Mouse (Mus musculus) WW6 (cell line): ENCODE measurements around the gene Gbf1.

Experiments used
- DNase-seq: peaks from one replicate; pipeline ENCODE4 v3.0.0-alpha.2; 2013; ENCODE audit warnings: low read depth, low spot score

Gbf1 gene

DNA sequence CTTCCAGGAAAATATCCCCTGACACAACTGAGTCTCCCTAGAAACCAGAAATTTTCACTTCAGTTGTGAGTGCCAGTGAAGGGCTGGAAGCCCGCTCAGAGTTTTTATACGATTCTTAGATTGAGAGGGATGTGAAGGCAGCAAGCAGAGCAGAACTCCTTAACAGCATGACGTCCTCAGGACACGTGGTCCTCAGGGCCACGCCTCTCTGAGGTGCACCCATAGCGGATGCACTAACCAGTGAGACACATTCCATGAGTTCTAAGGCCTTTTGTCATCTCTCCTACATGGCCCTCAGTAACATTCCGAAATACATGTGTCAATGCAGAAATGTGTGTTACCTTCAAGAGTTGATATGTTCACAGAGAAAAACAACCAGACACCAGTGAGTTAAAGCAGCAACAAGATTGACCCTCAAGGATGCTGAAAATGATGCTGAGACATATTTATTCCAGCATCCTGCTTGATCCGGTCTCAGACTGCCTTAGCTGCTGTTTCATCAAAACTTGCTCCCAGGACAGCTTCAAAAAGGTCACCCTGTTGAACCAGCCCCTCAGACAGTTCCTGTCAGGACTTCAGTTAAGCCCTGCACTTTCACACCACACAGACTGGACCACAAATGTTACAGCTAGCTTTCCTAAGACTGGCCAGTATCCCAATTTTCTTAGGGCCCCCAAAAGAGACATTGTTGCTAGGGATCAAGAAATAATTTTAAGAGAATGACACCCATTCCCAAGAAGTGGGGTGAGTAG, 148.2 kb downstream of the Gbf1 start:
- no peak for DNase-seq

GRCm38 (mm10) chr19:46302551-46302950, 150.2 kb downstream of the Gbf1 start:
- DNase-seq = no peak

GRCm38 (mm10) chr19:46303251-46304215, 151.2 kb downstream of the Gbf1 start:
- DNase-seq = no peak

GRCm38 (mm10) chr19:46304216-46304841, 152.0 kb downstream of the Gbf1 start, which contains the start of gene Nfkb2:
Gene Nfkb2 (plus strand): TSS chr19:46304320.
- DNase-seq = peak; percentile 83

- DNase-seq = no peak
Observed at GRCm38 (mm10) chr19:46304908-46305333, 152.6 kb downstream of the Gbf1 start.

DNA sequence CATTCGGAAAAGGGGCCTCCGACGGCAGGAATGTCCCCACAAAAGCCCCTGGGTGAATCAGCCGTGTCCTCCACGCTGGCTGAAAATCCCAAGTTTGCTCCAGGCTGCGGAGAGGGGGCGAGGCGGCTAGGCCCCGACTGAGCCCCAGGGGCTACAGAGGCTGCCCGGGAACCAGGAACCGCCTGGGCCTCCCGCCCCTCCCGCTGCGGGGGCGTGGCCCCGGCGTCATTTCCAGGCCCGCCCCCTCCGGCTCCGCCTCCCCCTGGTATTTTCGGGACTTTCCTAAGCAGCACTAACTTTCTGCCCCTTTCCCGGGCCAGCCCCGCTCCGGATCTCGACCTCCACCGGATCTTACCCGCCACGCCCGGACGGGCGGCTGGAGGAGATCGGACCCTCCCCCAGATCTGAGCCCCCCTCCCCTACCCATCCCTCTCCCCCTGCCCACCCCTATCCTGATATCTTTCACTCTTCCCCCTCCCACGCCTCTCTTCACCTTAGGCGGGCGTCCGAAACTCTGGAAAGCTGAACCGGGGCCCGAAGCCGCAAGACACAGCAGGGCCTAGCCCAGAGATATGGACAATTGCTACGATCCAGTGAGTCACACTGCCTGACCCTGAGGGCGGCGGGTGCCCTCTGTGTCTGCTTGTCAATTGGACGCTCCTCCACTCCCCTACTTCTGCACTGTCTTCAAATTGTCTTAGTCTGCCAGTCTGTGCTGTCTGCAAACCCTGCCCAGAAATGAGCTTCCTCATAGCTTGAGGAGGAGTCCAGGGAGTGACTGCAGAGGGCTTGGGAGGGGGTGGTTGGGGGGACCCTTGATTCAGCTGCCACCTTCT, 153.3 kb downstream of the Gbf1 start:
- no peak for DNase-seq

GRCm38 (mm10) chr19:46306268-46306610, 153.9 kb downstream of the Gbf1 start:
- no peak for DNase-seq

DNA sequence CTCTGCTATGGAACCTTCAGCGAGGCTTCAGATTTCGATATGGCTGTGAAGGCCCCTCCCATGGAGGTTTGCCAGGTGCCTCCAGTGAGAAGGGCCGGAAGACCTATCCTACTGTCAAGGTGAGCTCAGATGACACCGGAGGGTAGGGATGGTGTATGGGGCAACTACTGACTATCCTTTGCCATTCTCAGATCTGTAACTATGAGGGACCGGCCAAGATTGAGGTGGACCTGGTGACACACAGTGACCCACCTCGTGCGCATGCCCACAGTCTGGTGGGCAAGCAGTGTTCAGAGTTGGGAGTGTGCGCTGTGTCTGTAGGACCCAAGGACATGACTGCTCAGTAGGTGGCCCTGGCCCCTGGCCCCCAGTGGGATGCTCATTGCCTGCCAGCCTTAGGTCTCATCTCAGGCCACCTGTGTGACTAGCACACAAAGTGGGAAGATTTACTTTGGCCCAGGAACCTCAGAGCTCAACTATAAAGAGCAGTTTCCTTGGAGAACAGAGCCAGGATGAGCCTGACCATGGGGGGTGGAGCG, 154.5 kb downstream of the Gbf1 start:
- DNase-seq = no peak

DNA sequence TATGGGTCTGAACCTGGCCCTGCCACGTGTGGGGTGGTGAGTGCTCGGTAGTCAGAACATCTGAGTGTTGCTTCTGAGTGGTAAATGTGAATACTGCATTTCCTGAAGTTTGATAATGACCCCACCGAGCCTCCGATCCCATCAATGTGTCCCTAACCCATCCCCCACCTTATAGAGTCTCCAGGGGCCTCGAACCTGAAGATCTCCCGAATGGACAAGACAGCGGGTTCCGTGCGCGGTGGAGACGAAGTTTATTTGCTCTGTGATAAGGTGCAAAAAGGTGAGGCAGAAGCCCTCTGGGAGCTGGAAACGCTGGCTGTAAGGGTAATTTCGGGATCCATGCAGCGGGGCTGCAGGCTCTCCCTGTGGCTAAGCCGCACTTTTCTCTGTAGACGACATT, 155.5 kb downstream of the Gbf1 start:
- no peak for DNase-seq

- no peak for DNase-seq
Observed at GRCm38 (mm10) chr19:46308303-46308702, 156.0 kb downstream of the Gbf1 start.

GRCm38 (mm10) chr19:46308706-46309435, 156.6 kb downstream of the Gbf1 start:
- peak; percentile 84 for DNase-seq

- DNase-seq = no peak
Observed at GRCm38 (mm10) chr19:46309651-46310305, 157.5 kb downstream of the Gbf1 start.

- DNase-seq = no peak
Observed at GRCm38 (mm10) chr19:46310312-46310865, 158.1 kb downstream of the Gbf1 start.

- DNase-seq = no peak
Observed at GRCm38 (mm10) chr19:46311341-46311740, 159.0 kb downstream of the Gbf1 start.

GRCm38 (mm10) chr19:46312566-46312965, 160.3 kb downstream of the Gbf1 start:
- DNase-seq = no peak

DNA sequence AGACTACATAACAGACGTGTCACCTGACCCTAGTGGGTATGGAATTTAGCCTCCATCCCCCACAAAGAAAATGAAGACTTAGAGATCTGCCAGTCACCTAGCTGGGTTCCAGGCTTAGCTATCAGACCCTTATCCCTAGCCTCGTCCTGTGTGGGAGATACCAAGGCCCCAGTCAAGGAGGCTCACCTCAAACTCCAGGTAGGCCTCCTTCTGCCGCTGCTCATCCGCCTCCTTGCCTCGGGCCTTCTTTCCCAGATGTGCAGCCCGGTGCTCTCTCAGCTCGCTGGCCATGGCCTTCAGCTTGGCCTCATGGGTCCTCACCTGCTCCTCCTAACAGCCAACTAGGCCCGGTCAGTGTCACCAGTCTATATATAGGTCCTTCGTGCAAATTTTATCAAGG, 160.8 kb downstream of the Gbf1 start:
- no peak for DNase-seq

DNA sequence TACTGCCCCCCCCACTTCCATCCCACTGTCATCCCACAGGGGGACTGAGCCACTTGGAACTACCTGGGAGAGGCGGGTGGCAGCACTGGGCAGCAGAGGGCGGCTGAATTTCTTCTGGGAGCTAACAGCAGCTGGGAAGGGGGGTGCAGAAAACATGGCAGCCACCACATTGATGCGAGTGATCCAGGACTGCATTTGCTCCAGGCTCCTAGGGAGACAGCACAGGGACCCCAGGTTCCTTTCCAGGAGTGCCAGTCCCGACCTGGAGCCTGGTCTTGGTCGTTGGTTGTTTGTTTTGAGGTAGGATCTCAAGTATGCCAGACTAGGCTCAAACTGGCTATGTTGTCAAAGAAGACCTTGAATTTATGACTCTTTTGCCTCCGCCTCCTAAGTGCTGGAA, 161.3 kb downstream of the Gbf1 start:
- DNase-seq = no peak

DNA sequence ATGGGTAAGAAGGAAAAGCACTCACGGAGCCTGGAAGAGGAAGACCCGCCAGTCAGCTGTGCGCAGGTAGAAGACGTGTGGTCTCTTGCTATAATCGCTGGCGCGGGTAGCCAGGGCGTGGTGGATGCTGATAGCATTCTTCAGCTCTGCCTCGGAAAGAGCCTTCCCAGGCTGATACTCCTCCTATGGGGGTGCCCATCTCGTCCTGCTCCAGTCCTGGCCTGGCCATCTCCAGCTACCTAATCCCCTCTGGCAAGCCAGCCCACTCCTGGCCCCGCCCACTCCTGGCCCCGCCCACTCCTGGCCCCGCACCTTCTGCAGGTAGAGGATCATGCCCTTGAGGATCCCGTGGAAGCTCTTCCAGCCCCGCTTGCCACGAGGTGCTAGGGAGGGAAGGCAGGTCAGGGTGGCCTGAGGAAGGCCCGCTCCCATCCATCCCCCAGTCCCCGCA, 161.9 kb downstream of the Gbf1 start:
- DNase-seq = no peak
